Mouse (Mus musculus): Measurements from ENCODE around the gene Gpr137.

- TF ChIP-seq EP300 (IDR thresholded peaks at IDR 0.05; ENCODE audit: low read depth) (no peak), CTCF (IDR thresholded peaks at IDR 0.05; ENCODE audit: low read depth) (no peak)
Observed at GRCm38 (mm10) chr19:6989251-6989650, 47.0 kb upstream of the Gpr137 start.

All from liver, embryonic 14.5 days (tissue).